Mouse (Mus musculus) cerebellum, postnatal 10 days (tissue): ENCODE results near the gene Ttpal.

ENCODE experiments used
- DNase-seq, 2 experiments: peaks; one replicate each; pipeline ENCODE4 v3.0.0; 2021; ENCODE audit warnings: mixed read lengths in 2 of 2

Ttpal gene

DNA sequence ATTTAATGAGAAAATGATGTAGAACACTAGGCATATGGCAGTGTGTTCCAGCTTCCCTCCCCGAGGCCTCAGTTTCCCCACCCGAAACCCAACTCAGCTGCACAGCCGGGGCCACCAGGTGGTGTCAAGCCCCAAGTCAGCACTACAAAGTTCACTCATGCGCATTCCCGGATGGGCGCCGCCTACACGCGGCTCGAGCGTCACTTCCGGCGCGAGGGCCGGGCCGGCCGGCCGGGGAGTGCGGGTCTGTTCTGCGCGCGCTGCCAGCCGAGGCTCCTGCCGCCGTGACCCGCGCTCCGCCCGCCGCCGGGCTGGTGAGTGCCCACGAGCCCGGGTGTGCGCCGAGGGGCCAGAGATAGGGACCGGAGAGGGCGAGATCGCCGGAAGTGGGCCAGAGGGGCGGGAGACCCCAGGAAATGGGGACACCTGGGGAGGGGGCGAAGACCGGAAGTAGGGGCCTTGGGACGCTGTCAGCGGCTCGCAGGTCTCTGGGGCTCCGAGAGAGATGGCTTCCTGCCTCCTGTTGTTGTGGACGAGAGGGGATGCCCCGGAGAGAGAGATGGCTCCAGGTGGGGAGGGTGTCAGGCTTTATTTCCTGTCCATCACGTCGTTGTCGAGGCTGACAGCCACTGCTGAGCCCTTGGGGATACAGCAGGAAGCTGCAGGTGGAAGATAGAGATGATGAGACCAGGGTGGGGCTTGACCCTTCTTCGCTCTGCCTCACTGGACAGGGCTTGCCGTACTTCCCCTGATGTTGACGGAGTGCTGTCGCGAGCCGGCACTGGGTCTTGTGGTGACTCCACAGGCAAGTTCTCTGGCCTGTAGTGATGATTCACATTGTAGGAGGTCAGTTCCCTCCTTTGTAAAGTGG lies at the start of gene Ttpal:
Ttpal (plus strand) TSS at position 214 of the 871 bp plus-strand sequence.
- DNase-seq = peak; percentile 93 to 95

GRCm38 (mm10) chr2:163552518-163552929 lies 49.6 kb upstream of the Ttpal start:
- DNase-seq = no peak

GRCm38 (mm10) chr2:163554425-163554982 lies 47.6 kb upstream of the Ttpal start:
- DNase-seq = no peak

GRCm38 (mm10) chr2:163554996-163555395 lies 47.1 kb upstream of the Ttpal start:
- DNase-seq = no peak

DNA sequence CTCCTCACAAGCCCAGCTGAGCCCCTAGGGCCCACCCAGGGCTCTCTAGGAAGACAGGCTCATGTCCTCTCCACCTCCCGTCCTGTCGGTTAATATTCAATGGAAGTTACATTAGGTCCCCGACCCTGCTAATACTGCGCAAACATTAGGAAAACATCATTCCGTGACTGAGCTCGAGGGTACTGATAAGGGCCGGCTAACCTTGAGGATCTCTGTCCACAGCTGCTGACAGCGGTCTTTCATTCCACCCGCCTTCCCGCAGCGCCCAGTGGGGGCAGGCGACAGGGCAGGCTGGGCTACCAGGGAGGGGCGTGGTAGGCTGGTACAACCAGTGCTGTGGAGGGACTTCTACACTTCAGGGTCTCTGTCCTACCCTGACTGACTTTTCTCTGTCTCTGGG lies 46.7 kb upstream of the Ttpal start:
- DNase-seq = no peak

DNA sequence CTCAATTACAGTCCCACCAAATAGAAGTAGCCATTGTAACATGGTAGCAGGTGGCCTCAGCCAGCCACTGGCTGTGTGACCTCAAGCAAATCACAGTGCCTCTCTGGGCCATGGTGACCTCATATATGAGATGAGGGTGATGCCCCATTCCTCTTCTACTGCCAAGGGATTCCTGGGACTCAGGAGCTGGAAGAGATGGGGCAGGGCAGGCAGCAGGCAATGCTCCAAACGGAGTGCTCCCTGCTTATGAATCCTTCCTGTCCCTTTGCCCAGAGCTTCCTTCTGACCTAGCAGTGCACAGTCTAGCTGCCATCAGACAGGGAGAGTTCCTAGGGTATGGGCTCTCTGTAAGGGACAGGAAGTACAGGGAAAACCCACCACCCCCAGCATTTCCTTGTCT lies 43.6 kb upstream of the Ttpal start:
- DNase-seq = peak in 1 of 2 experiments; percentile 28

GRCm38 (mm10) chr2:163559236-163559635 lies 42.9 kb upstream of the Ttpal start:
- DNase-seq = no peak

DNA sequence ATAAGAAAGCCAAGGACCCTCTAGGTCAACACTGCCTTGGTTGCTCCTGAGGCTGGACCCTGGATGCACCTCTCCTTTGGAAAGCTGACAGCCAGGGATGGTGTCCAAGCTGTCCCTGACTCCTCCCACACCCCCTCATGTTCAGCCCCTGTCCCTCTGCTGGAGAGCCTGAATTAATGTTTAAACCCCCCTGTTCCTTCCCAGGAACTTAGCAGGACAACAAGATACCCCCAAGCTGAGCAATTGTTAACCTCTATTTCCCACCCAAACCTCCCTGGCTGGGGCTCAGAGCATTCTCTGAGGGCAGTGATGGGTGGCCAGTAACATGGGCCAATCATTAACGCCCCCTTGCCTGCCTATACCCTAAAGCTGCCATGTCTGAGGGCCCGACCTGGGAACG lies 41.9 kb upstream of the Ttpal start:
- no peak for DNase-seq

GRCm38 (mm10) chr2:163561258-163561948 lies 40.7 kb upstream of the Ttpal start:
- no peak for DNase-seq

- DNase-seq = no peak
Observed at GRCm38 (mm10) chr2:163564646-163565045, 37.5 kb upstream of the Ttpal start.

DNA sequence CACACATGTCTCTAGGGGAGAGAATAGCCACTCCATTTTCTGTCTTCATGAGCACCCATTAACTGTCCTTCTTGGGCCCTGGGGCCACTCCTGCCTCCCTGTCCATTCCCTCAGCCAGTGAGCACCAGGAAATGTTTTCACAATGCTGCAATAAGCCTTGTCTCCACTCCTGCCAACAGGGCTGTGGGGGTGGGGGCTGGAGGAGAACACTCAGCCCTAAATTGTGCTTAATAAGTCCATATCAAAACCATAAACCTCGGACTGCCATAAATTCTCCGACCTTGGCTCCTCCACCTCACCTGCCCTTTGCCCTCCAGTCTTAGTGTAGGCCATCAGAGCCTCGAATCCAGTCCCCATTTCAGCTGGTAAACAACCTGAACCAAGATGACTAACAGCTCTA lies 27.8 kb upstream of the Ttpal start:
- no peak for DNase-seq

- no peak for DNase-seq
Observed at GRCm38 (mm10) chr2:163575248-163575647, 26.9 kb upstream of the Ttpal start.

GRCm38 (mm10) chr2:163577986-163578385 lies 24.1 kb upstream of the Ttpal start:
- no peak for DNase-seq

DNA sequence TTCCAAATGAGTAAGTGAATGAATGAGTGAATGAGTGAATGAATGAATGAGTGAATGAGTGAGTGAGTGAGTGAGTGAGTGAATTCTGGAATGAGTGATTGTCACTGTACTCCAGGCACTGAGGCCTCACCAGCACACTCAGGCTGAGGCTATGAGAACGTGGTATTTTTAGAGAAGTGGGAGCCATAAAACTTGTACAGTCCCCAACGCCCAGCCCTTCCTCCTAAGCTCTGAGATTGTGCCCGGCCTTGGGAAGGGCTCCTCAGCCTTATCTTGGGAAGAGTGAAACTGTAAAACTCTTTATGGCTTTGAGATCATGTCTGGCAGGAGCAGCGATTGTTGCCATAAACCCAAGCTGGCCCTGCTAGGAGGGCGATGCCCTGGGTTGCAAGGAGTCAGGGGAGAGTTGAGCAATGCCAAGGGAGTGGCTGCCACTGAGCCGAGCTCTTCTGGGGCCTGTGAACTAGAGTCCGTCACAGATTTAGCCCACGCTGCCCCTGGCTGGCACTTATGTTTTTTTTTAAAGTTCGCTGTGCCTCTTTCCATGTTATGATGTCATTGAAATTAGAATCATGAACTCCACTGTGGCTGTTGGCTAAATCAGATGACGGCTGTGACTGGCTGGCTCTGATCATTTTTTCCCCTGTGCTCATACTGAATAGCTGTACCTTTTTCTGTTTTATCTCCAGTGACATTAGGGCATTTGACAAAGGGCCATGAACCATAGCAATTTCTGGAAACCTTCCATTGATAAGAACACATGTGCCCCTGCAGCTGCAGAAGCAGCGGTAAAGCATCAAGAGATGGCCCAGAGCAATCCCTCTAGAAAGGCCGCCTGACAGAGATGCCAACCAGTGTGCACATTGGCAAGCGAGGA lies 21.8 kb upstream of the Ttpal start:
- no peak for DNase-seq

GRCm38 (mm10) chr2:163583226-163584087 lies 18.7 kb upstream of the Ttpal start:
- peak; percentile 77 to 81 for DNase-seq

GRCm38 (mm10) chr2:163584088-163584426 lies 18.1 kb upstream of the Ttpal start:
- peak; percentile 76 to 78 for DNase-seq

- DNase-seq = peak; percentile 52 to 73
Observed at GRCm38 (mm10) chr2:163586384-163587261, 15.5 kb upstream of the Ttpal start.

GRCm38 (mm10) chr2:163587506-163587905 lies 14.6 kb upstream of the Ttpal start:
- no peak for DNase-seq

DNA sequence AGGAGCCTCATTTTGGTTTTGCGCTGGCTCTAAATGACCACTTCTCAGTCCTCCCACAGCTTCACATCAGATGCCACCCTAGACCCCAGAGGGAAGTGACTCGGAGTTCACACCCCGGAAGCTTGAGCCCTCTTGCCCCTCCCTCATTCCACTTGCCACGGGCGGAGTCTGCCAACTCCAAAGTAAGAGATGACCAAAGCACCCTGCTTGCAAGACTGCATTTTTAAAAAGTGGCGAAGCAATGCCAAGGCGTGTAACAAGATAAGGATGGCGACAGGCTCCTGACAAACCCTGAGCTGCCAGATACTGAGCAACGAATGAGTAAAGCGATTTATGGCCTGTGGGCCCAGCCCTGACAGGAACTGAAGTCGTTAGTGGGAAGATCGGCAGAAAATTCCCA lies 11.9 kb upstream of the Ttpal start:
- no peak for DNase-seq

- DNase-seq = no peak
Observed at GRCm38 (mm10) chr2:163590996-163591395, 11.1 kb upstream of the Ttpal start.

- peak; percentile 77 to 86 for DNase-seq
Observed at GRCm38 (mm10) chr2:163592084-163592483, 10.0 kb upstream of the Ttpal start.
